In genomic region chr10:37093306-37093705, GRCm38 (mm10) we compare ENCODE assay signal across 16 mouse cellular contexts.
"Had no signal": no experiment of that assay in that cellular context is flagged by ENCODE, and none has a peak within 500 bp of the region (broad histone marks: within the 10 kb centered on the region; RNA-seq: fewer than 3 reads in every experiment).

No protein-coding gene starts in this region.

- DNase-seq: heart, postnatal 10 days; heart, postnatal 14 days; heart, postnatal 36 days; heart, postnatal 4 days; kidney, adult 11 months; kidney, adult 18-20 months; kidney, adult 2 months; kidney, adult 8-10 months; kidney, adult 9 months; kidney, postnatal 10 days; kidney, postnatal 14 days; kidney, postnatal 25 days; kidney, postnatal 36 days; kidney, postnatal 4 days; layer of hippocampus, adult 9-11 months; layer of hippocampus, postnatal 36 days had no signal
